Mouse (Mus musculus) forebrain, embryonic 10.5 days (tissue): ENCODE measurements around the gene Hopx. TPM values are rescaled to one million over a fixed set of nuclear protein-coding genes. Genes with fewer than 3 reads are reported as not detected.
A peak's percentile ranks its signal among the peaks of the same experiment; 100 is the strongest.

Source experiments
- DNase-seq: peaks from one replicate; pipeline ENCODE4 v3.0.0-alpha.2; 2017; ENCODE audit warnings: low spot score; ENCODE audit errors: extremely low spot score
- H3K27ac ChIP-seq: fragments of 300-500 bp; sonication (generic); 2 replicates; pipeline ENCODE4 v1.5.1; 2016; ENCODE audit warnings: mild to moderate bottlenecking
- H3K27me3 ChIP-seq: fragments of 300-500 bp; sonication (generic); 2 replicates; pipeline ENCODE4 v1.6.1; 2016; ENCODE audit warnings: mild to moderate bottlenecking; ENCODE audit not compliant: poor library complexity, severe bottlenecking
- H3K36me3 ChIP-seq: fragments of 300-500 bp; sonication (generic); replicated peaks from 2 replicates; pipeline ENCODE4 v1.6.1; 2016; ENCODE audit warnings: mild to moderate bottlenecking, moderate library complexity
- H3K4me1 ChIP-seq: fragments of 300-500 bp; sonication (generic); 2 replicates; pipeline ENCODE4 v1.6.1; 2016
- H3K4me3 ChIP-seq: fragments of 300-500 bp; sonication (generic); 2 replicates; pipeline ENCODE4 v1.5.1; 2016; ENCODE audit warnings: mild to moderate bottlenecking, moderate library complexity
- H3K9me3 ChIP-seq: fragments of 300-500 bp; sonication (generic); 2 replicates; pipeline ENCODE4 v1.6.1; 2016; ENCODE audit warnings: mild to moderate bottlenecking, moderate library complexity
- WGBS: fragments of 180-500 bp; shearing (Covaris S2); methylation state at CpG from one replicate; pipeline ENCODE4 v1.1.7; 2016; 5-methylcytosine and 5-hydroxymethylcytosine counted together
- polyA plus RNA-seq: library from polyadenylated mRNA; unstranded; fragments of >200 nt; fragmentation: Nextera tagmentation; extraction: Ambion mirVana; gene quantifications from 2 replicates; pipeline ENCODE4 v1.2.1, GENCODE M21; 2016

Gene Hopx
- polyA plus RNA-seq, 1 experiment from 2014 or later = 0.55 TPM

DNA sequence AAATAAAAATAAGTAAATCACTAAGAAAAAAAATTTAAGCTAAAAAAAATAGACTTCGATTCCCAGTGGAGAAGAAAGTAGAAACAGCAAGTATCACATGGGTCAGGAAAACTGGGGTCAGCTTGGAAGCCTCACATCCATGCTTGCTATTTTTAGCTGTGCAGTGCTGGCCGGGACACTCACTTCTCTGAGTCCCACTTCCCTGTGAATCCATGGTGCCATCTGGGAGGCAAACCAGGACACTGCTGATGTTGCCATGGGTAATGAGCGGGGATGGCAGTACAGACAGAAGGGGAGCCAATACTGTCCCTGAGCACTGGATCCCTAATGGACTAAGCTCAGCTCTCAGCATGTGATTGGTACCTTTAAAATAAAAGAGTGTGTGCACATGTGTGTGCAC lies 28.2 kb upstream of the Hopx start:
- WGBS = 86% methylated on average over 3 of the region's 3 CpGs
- H3K27me3 ChIP-seq = peaks cover 16% of the 10 kb centered on the region
- H3K4me1 ChIP-seq = peaks cover 16% of the 10 kb centered on the region
- H3K4me3 ChIP-seq = no peak overlapping the region
- no peaks in the 10 kb centered on the region for H3K9me3 ChIP-seq
- H3K27ac ChIP-seq = no peak overlapping the region
- no peak for DNase-seq
- no peaks in the 10 kb centered on the region for H3K36me3 ChIP-seq

DNA sequence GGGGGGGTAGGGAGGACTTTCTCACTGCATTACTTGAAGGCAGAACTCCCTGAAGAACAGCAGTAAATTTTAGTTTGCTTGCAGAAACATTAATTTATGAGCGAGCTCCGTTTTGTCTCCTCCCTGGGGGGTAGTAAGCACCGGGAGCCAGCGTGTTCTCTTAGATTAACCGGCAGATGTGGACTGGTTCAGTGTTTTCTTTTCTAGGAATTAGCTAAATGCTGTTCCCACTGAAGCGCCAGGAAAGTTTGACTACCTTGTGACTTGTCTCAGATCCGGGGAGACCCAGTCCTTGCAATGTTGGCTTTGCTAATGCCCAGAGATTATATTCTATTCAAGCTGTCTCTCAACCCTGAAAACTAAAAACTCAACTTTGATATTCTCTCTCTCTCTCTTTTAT lies 26.4 kb upstream of the Hopx start:
- no peaks in the 10 kb centered on the region for H3K36me3 ChIP-seq
- DNase-seq = no peak
- WGBS = 89% methylated on average over 7 of the region's 7 CpGs
- peaks cover 34% of the 10 kb centered on the region for H3K4me1 ChIP-seq
- H3K27me3 ChIP-seq = peaks cover 29% of the 10 kb centered on the region
- H3K27ac ChIP-seq = no peak overlapping the region
- no peak overlapping the region for H3K4me3 ChIP-seq
- no peaks in the 10 kb centered on the region for H3K9me3 ChIP-seq

DNA sequence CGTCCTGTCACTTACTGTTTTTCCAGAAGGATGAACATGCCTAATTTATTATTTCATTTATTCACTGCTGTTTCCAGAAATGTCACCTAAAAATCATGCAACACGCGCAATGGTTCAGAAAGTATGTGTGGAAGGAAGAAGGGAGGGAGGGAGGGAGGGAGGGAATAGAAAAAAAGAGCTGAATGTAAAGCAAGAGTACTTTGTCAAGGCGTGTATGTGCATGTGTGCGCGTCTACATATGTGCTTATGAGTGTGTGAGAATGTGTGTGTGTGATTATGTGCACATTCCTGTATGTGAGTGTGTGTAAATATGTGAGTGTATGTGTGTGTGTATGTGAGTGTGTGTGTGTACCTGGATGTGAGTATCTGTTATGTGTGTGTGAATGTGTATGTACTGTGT lies 25.9 kb upstream of the Hopx start:
- no peak for DNase-seq
- Histone ChIP-seq H3K27ac (no peak overlapping the region), H3K4me1 (peaks cover 35% of the 10 kb centered on the region), H3K27me3 (peaks cover 33% of the 10 kb centered on the region), H3K9me3 (no peaks in the 10 kb centered on the region), H3K36me3 (no peaks in the 10 kb centered on the region), H3K4me3 (no peak overlapping the region)
- WGBS = 91% methylated on average over 6 of the region's 6 CpGs

- Histone ChIP-seq H3K9me3 (no peaks in the 10 kb centered on the region), H3K36me3 (no peaks in the 10 kb centered on the region), H3K4me1 (peaks cover 35% of the 10 kb centered on the region), H3K4me3 (no peak overlapping the region), H3K27ac (no peak overlapping the region), H3K27me3 (peaks cover 40% of the 10 kb centered on the region)
- 62% methylated on average over 6 of the region's 6 CpGs for WGBS
- DNase-seq = no peak
Observed at GRCm38 (mm10) chr5:77140108-77140507, 25.2 kb upstream of the Hopx start.

- H3K9me3 ChIP-seq = no peaks in the 10 kb centered on the region
- 14% methylated on average over 8 of the region's 8 CpGs for WGBS
Observed at GRCm38 (mm10) chr5:77137701-77138265, 22.9 kb upstream of the Hopx start.

DNA sequence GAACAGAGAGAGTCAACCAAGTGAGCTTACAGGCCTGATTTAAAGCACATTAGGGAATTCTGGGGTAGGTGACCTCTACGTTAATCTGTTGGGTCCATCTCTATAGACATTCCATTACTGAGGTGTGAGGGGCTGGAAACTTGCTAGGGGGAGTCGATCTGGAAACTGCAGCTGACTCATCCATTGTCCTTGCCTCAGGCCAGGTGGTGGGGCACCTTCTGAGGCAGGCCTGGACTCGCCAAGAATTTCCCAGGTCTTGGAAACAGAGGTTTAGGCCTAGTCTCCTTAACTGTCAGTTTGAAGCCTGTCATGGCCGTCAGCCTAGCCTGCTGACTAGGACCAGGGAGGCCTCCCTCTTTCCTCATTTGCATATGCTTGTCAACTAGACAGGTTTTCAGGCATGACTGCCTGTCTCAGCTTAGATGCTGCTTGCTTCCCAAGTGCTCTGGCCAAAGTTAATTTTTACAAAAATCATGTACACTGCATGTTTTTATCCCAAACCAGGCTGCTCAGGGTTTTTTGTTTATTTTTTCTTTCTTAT lies 21.8 kb upstream of the Hopx start:
- Histone ChIP-seq H3K4me3 (no peak overlapping the region), H3K4me1 (peaks cover 29% of the 10 kb centered on the region), H3K36me3 (no peaks in the 10 kb centered on the region), H3K27ac (peak overlapping the region; percentile 13; the same call in 1 of the 2 replicates), H3K27me3 (peaks cover 68% of the 10 kb centered on the region), H3K9me3 (no peaks in the 10 kb centered on the region)
- DNase-seq = no peak
- 69% methylated on average over 4 of the region's 4 CpGs for WGBS

More at GRCm38 (mm10) chr5:77137701-77138265, 22.9 kb upstream of the Hopx start:
- DNase-seq = no peak
- peaks cover 62% of the 10 kb centered on the region for H3K27me3 ChIP-seq
- peaks cover 29% of the 10 kb centered on the region for H3K4me1 ChIP-seq
- H3K4me3 ChIP-seq = no peak overlapping the region
- peak overlapping the region; percentile 63 for H3K27ac ChIP-seq
- no peaks in the 10 kb centered on the region for H3K36me3 ChIP-seq

- H3K4me3 ChIP-seq = no peak overlapping the region
Observed at GRCm38 (mm10) chr5:77134961-77135360, 20.0 kb upstream of the Hopx start.

GRCm38 (mm10) chr5:77134465-77134864 lies 19.5 kb upstream of the Hopx start:
- H3K9me3 ChIP-seq = no peaks in the 10 kb centered on the region
- 82% methylated on average over 4 of the region's 4 CpGs for WGBS
- H3K4me1 ChIP-seq = peaks cover 28% of the 10 kb centered on the region
- DNase-seq = no peak
- H3K4me3 ChIP-seq = no peak overlapping the region
- H3K27me3 ChIP-seq = peaks cover 87% of the 10 kb centered on the region
- H3K36me3 ChIP-seq = no peaks in the 10 kb centered on the region
- H3K27ac ChIP-seq = no peak overlapping the region

More at GRCm38 (mm10) chr5:77134961-77135360, 20.0 kb upstream of the Hopx start:
- WGBS = 94% methylated on average over 2 of the region's 2 CpGs
- H3K27ac ChIP-seq = no peak overlapping the region
- no peak for DNase-seq
- H3K9me3 ChIP-seq = no peaks in the 10 kb centered on the region
- H3K36me3 ChIP-seq = no peaks in the 10 kb centered on the region
- H3K27me3 ChIP-seq = peaks cover 86% of the 10 kb centered on the region
- peaks cover 29% of the 10 kb centered on the region for H3K4me1 ChIP-seq

GRCm38 (mm10) chr5:77133960-77134359 lies 19.0 kb upstream of the Hopx start:
- DNase-seq = no peak
- no peak overlapping the region for H3K27ac ChIP-seq
- H3K9me3 ChIP-seq = peaks cover under 1% of the 10 kb centered on the region; the same call in 1 of the 2 replicates
- no peak overlapping the region for H3K4me3 ChIP-seq
- H3K27me3 ChIP-seq = peaks cover 87% of the 10 kb centered on the region
- H3K4me1 ChIP-seq = peaks cover 28% of the 10 kb centered on the region
- WGBS = 84% methylated on average over 5 of the region's 5 CpGs
- no peaks in the 10 kb centered on the region for H3K36me3 ChIP-seq

GRCm38 (mm10) chr5:77132457-77133135 lies 17.7 kb upstream of the Hopx start:
- Histone ChIP-seq H3K9me3 (peaks cover 10% of the 10 kb centered on the region; the same call in 1 of the 2 replicates), H3K4me1 (peaks cover 19% of the 10 kb centered on the region), H3K4me3 (no peak overlapping the region), H3K27ac (no peak overlapping the region), H3K27me3 (peaks cover 89% of the 10 kb centered on the region), H3K36me3 (no peaks in the 10 kb centered on the region)
- no peak for DNase-seq
- WGBS = 85% methylated on average over 2 of the region's 2 CpGs

DNA sequence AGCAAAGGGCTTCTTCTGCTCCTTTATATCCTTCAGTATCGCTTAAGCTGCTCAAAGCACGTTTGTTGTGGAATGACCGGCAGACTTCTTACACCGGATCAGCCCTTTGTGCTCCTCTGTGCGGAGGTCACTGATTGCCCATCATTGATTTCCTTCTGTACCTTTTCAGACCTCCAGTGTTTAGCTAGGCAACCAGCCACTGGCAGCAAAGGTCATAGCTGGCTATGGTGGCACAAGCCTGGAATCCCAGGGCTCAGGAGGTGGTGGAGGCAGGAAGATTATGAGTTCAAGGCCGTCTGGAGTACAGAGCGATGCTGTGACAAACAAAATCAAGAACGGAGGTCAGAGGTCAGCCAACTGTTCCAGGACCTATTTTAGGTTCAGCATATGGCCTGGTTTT lies 17.0 kb upstream of the Hopx start:
- WGBS = 80% methylated on average over 8 of the region's 8 CpGs
- Histone ChIP-seq H3K27ac (no peak overlapping the region), H3K4me1 (peaks cover 11% of the 10 kb centered on the region), H3K27me3 (peaks cover 91% of the 10 kb centered on the region), H3K4me3 (no peak overlapping the region), H3K36me3 (no peaks in the 10 kb centered on the region), H3K9me3 (peaks cover 10% of the 10 kb centered on the region; the same call in 1 of the 2 replicates)
- no peak for DNase-seq

GRCm38 (mm10) chr5:77130310-77131020 lies 15.5 kb upstream of the Hopx start:
- peaks cover 91% of the 10 kb centered on the region for H3K27me3 ChIP-seq
- 82% methylated on average over 16 of the region's 16 CpGs for WGBS
- no peak overlapping the region for H3K27ac ChIP-seq
- peaks cover 10% of the 10 kb centered on the region; the same call in 1 of the 2 replicates for H3K9me3 ChIP-seq
- DNase-seq = no peak
- peaks cover 5% of the 10 kb centered on the region for H3K4me1 ChIP-seq
- no peak overlapping the region for H3K4me3 ChIP-seq
- H3K36me3 ChIP-seq = no peaks in the 10 kb centered on the region

- Histone ChIP-seq H3K9me3 (peaks cover 10% of the 10 kb centered on the region; the same call in 1 of the 2 replicates), H3K36me3 (no peaks in the 10 kb centered on the region), H3K4me1 (peaks cover 5% of the 10 kb centered on the region), H3K27me3 (peaks cover 92% of the 10 kb centered on the region), H3K27ac (no peak overlapping the region), H3K4me3 (no peak overlapping the region)
- no peak for DNase-seq
- 87% methylated on average over 2 of the region's 2 CpGs for WGBS
Observed at GRCm38 (mm10) chr5:77129907-77130306, 15.0 kb upstream of the Hopx start.
